Mouse (Mus musculus) c-Kit-negative CD71-positive TER-119-positive erythroid progenitor cells, embryonic 14.5 days (primary cell): ENCODE data around the gene Gm49378.

ENCODE experiments used
- DNase-seq: peaks from one replicate; pipeline ENCODE4 v3.0.0-alpha.2; 2013; ENCODE audit warnings: low read depth, low spot score

Gm49378 gene

GRCm38 (mm10) chr14:55637795-55638194 lies at the start of gene Gm49378:
Gene Gm49378, minus strand, starts transcription at chr14:55637895.
- no peak for DNase-seq

GRCm38 (mm10) chr14:55682118-55682493 lies 44.4 kb upstream of the Gm49378 start:
- DNase-seq: no peak

- peak; percentile 93 for DNase-seq
Observed at GRCm38 (mm10) chr14:55681160-55682117, 43.7 kb upstream of the Gm49378 start, which contains the start of gene Tinf2. Gene Tinf2, minus strand, starts transcription at chr14:55681820.

GRCm38 (mm10) chr14:55677615-55678014 lies 39.9 kb upstream of the Gm49378 start:
- DNase-seq: no peak

GRCm38 (mm10) chr14:55672741-55673060 lies 35.0 kb upstream of the Gm49378 start:
- DNase-seq: no peak

GRCm38 (mm10) chr14:55671833-55672740 lies 34.4 kb upstream of the Gm49378 start, which contains the start of the genes Gmpr2 and Nedd8:
Gene Gmpr2, plus strand, starts transcription at chr14:55671941.
Gene Nedd8, minus strand, starts transcription at chr14:55672124.
- peak; percentile 85 for DNase-seq

GRCm38 (mm10) chr14:55671486-55671832 lies 33.8 kb upstream of the Gm49378 start:
- DNase-seq: no peak

GRCm38 (mm10) chr14:55660636-55661035 lies 22.9 kb upstream of the Gm49378 start:
- DNase-seq: no peak

- peak; percentile 71 for DNase-seq
Observed at GRCm38 (mm10) chr14:55659960-55660573, 22.4 kb upstream of the Gm49378 start, which contains the start of gene Mdp1. Gene Mdp1, minus strand, starts transcription at chr14:55660508.

GRCm38 (mm10) chr14:55658011-55658410 lies 20.3 kb upstream of the Gm49378 start:
- DNase-seq: no peak

- no peak for DNase-seq
Observed at GRCm38 (mm10) chr14:55656935-55657334, 19.2 kb upstream of the Gm49378 start.

- DNase-seq: no peak
Observed at GRCm38 (mm10) chr14:55651528-55651927, 13.8 kb upstream of the Gm49378 start.

- no peak for DNase-seq
Observed at GRCm38 (mm10) chr14:55649884-55650283, 12.2 kb upstream of the Gm49378 start, which contains the start of gene Tssk4. Gene Tssk4, plus strand, starts transcription at chr14:55650184.

- no peak for DNase-seq
Observed at GRCm38 (mm10) chr14:55644261-55644888, 6.7 kb upstream of the Gm49378 start.

GRCm38 (mm10) chr14:55643060-55643907 lies 5.6 kb upstream of the Gm49378 start, which contains the start of gene Tm9sf1:
Gene Tm9sf1, minus strand, starts transcription at chr14:55643806.
- DNase-seq: peak; percentile 70

- no peak for DNase-seq
Observed at GRCm38 (mm10) chr14:55642679-55643059, 5.0 kb upstream of the Gm49378 start.

- DNase-seq: no peak
Observed at GRCm38 (mm10) chr14:55641291-55641690, 3.6 kb upstream of the Gm49378 start.

GRCm38 (mm10) chr14:55640816-55641215 lies 3.1 kb upstream of the Gm49378 start:
- no peak for DNase-seq

- peak; percentile 55 for DNase-seq
Observed at GRCm38 (mm10) chr14:55635523-55636007, 2.1 kb downstream of the Gm49378 start, which contains the start of gene Ipo4. Gene Ipo4, minus strand, starts transcription at chr14:55635957.
